Mouse (Mus musculus) kidney, embryonic 15.5 days (tissue): ENCODE measurements around the gene Gm26566. TPM values are rescaled to one million over a fixed set of nuclear protein-coding genes. Genes with fewer than 3 reads are reported as not detected.
A peak's percentile ranks its signal among the peaks of the same experiment; 100 is the strongest.
"Not testable (repeated sequence)": the region's sequence is repeated elsewhere in the genome, so short reads cannot be mapped to it uniquely, and the experiment has no call there.

Experiments used
- ATAC-seq: fragments of 200-750 bp; cut with Nextera tagmentation; replicated peaks from 2 replicates; pipeline ENCODE4 v1.8.0; 2017; ENCODE audit warnings: moderate TSS enrichment; ENCODE audit not compliant: low FRiP score
- H3K27ac ChIP-seq: fragments of 300-500 bp; sonication (generic); 2 replicates; pipeline ENCODE4 v1.5.1; 2015; ENCODE audit warnings: mild to moderate bottlenecking, inconsistent platforms
- H3K27me3 ChIP-seq: fragments of 300-500 bp; sonication (generic); 2 replicates; pipeline ENCODE4 v1.6.1; 2015; ENCODE audit warnings: inconsistent platforms
- H3K36me3 ChIP-seq: fragments of 300-500 bp; sonication (generic); 2 replicates; pipeline ENCODE4 v1.6.1; 2015; ENCODE audit warnings: inconsistent platforms
- H3K4me1 ChIP-seq: fragments of 300-500 bp; sonication (generic); 2 replicates; pipeline ENCODE4 v1.6.1; 2015; ENCODE audit warnings: inconsistent platforms
- H3K4me2 ChIP-seq: fragments of 300-500 bp; sonication (generic); 2 replicates; pipeline ENCODE4 v1.6.1; 2015; ENCODE audit warnings: moderate library complexity, mild to moderate bottlenecking, inconsistent platforms
- H3K4me3 ChIP-seq: fragments of 300-500 bp; sonication (generic); replicated peaks from 2 replicates; pipeline ENCODE4 v1.5.1; 2015; ENCODE audit warnings: mild to moderate bottlenecking, inconsistent platforms
- H3K9ac ChIP-seq: fragments of 300-500 bp; sonication (generic); 2 replicates; pipeline ENCODE4 v1.6.1; 2015; ENCODE audit warnings: mild to moderate bottlenecking, inconsistent platforms
- H3K9me3 ChIP-seq: fragments of 300-500 bp; sonication (generic); replicated peaks from 2 replicates; pipeline ENCODE4 v1.6.1; 2016; ENCODE audit warnings: inconsistent platforms
- WGBS: fragments of 180-500 bp; shearing (Covaris S2); methylation state at CpG from one replicate; pipeline ENCODE4 v1.1.7; 2015; ENCODE audit warnings: mixed read lengths; 5-methylcytosine and 5-hydroxymethylcytosine counted together
- polyA plus RNA-seq: library from polyadenylated mRNA; unstranded; fragments of >200 nt; fragmentation: Nextera tagmentation; extraction: Ambion mirVana; gene quantifications from 2 replicates; pipeline ENCODE4 v1.2.1, GENCODE M21; 2015

The Gm26566 gene
- polyA plus RNA-seq, 1 experiment from 2014 or later, result 1.1 TPM

- H3K4me2 ChIP-seq, result peak overlapping the region; percentile 51
- 3% methylated on average over 36 of the region's 42 CpGs for WGBS
- H3K36me3 ChIP-seq, H3K4me1 ChIP-seq, H3K27me3 ChIP-seq, H3K9me3 ChIP-seq, H3K9ac ChIP-seq, ATAC-seq: not testable (repeated sequence)
- H3K4me3 ChIP-seq, result peak overlapping the region; percentile 33
- peak overlapping the region; percentile 58; the same call in 1 of the 2 replicates for H3K27ac ChIP-seq
Observed at GRCm38 (mm10) chr4:88763384-88764018, 41.9 kb downstream of the Gm26566 start.

Other genes starting within 250 kb of the Gm26566 start
- gene Ifnb1, start 199.0 kb upstream of the Gm26566 start, polyA plus RNA-seq, result not detected in 2 replicates
- not detected in 2 replicates for gene Ifna15, start 163.6 kb upstream of the Gm26566 start, polyA plus RNA-seq
- gene Ifna14, start 150.0 kb upstream of the Gm26566 start, polyA plus RNA-seq, result not detected in 2 replicates
- gene Ifna9, start 129.4 kb upstream of the Gm26566 start, polyA plus RNA-seq, result not detected in 2 replicates
- gene Ifna12, start 118.4 kb upstream of the Gm26566 start, polyA plus RNA-seq, result not detected in 2 replicates
- not detected in 2 replicates for gene C87499, start 87.4 kb upstream of the Gm26566 start, polyA plus RNA-seq
- not detected in 2 replicates for gene Ifna13, start 77.3 kb upstream of the Gm26566 start, polyA plus RNA-seq
- not detected in 2 replicates for gene Ifna16, start 44.9 kb upstream of the Gm26566 start, polyA plus RNA-seq
- gene Ifna2, start 37.9 kb upstream of the Gm26566 start, polyA plus RNA-seq, result not detected in 2 replicates
- not detected in 2 replicates for gene Ifnab, start 30.4 kb upstream of the Gm26566 start, polyA plus RNA-seq
- 95.2 and 103 TPM in 2 replicates for gene Klhl9, start 660 bp downstream of the Gm26566 start, polyA plus RNA-seq
- not detected in 2 replicates for gene Gm13271, start 33.1 kb downstream of the Gm26566 start, polyA plus RNA-seq
- gene Gm13283, start 38.3 kb downstream of the Gm26566 start, polyA plus RNA-seq, result 0.30 and 0.49 TPM in 2 replicates
- 0.23 TPM in 1 of 2 replicates, not detected in the other for gene Gm13290, start 52.0 kb downstream of the Gm26566 start, polyA plus RNA-seq
- not detected in 2 replicates for gene Gm13289, start 55.1 kb downstream of the Gm26566 start, polyA plus RNA-seq
- gene Gm13272, start 58.0 kb downstream of the Gm26566 start, polyA plus RNA-seq, result 0.40 TPM in 1 of 2 replicates, not detected in the other
- gene Ifnz, start 60.3 kb downstream of the Gm26566 start, polyA plus RNA-seq, result 0.35 TPM in 1 of 2 replicates, not detected in the other
- not detected in 2 replicates for gene Gm13276, start 63.9 kb downstream of the Gm26566 start, polyA plus RNA-seq
- not detected in 2 replicates for gene Gm13277, start 66.8 kb downstream of the Gm26566 start, polyA plus RNA-seq
- gene Gm13278, start 69.7 kb downstream of the Gm26566 start, polyA plus RNA-seq, result not detected in 2 replicates
- gene Gm13275, start 72.7 kb downstream of the Gm26566 start, polyA plus RNA-seq, result not detected in 2 replicates
- gene Gm13279, start 75.6 kb downstream of the Gm26566 start, polyA plus RNA-seq, result not detected in 2 replicates
- 1.0 and 1.2 TPM in 2 replicates for gene Gm13285, start 77.9 kb downstream of the Gm26566 start, polyA plus RNA-seq
- gene Gm13287, start 81.4 kb downstream of the Gm26566 start, polyA plus RNA-seq, result not detected in 2 replicates
- gene Gm13288, start 83.7 kb downstream of the Gm26566 start, polyA plus RNA-seq, result 0.08 TPM in 1 of 2 replicates, not detected in the other
- not detected in 2 replicates for gene Ifna7, start 94.4 kb downstream of the Gm26566 start, polyA plus RNA-seq
- gene Ifna11, start 98.2 kb downstream of the Gm26566 start, polyA plus RNA-seq, result not detected in 2 replicates
- not detected in 2 replicates for gene Ifna6, start 105.6 kb downstream of the Gm26566 start, polyA plus RNA-seq
- gene Ifna5, start 113.7 kb downstream of the Gm26566 start, polyA plus RNA-seq, result not detected in 2 replicates
- not detected in 2 replicates for gene Ifna4, start 120.1 kb downstream of the Gm26566 start, polyA plus RNA-seq
- not detected in 2 replicates for gene Ifna1, start 128.3 kb downstream of the Gm26566 start, polyA plus RNA-seq
- not detected in 2 replicates for gene Ifne, start 158.4 kb downstream of the Gm26566 start, polyA plus RNA-seq